ENCODE assay signal across 7 mouse cellular contexts in the genomic region with DNA sequence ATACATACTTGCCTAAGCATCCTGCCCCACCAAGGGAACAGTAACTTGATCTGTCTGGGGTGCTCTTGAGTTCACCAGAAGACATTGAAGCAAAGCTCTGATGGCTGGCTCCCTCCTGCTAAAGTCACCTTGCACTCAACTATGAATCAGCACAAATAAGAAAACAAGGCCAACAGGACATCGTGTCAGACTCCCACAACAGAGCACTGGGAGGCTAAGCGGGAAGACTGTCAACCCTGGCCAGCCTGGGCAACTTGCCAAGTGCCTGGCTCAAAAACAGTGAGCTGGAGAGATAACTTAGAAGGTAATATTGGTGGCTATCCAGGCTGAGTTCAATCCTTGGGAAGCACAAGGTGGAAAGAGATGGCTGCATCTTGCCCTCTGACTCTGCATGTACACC. TPM values are rescaled to one million over a fixed set of nuclear protein-coding genes. Genes with fewer than 3 reads are reported as not detected.
DNase-seq lines count a peak whose midpoint lies in the region; ATAC-seq and TF ChIP-seq lines count a peak whose summit lies in the region.

No protein-coding gene starts in this region.

- no peaks in the 10 kb centered on the region for H3K4me1 ChIP-seq in hindbrain, embryonic 16.5 days (ENCODE audit: control insufficient read depth, insufficient read depth, low read depth, low read length)

- ATAC-seq in hindbrain, embryonic 16.5 days = no peak

- no peak for TF ChIP-seq CTCF in layer of hippocampus, adult 2 months (conservative IDR thresholded peaks at IDR 0.05)

- 42% methylated on average over 2 of the region's 2 CpGs for WGBS in hindbrain, embryonic 16.5 days

- H3K9ac ChIP-seq in hindbrain, embryonic 16.5 days (ENCODE audit: low read depth, low read length) = no peak overlapping the region

- peak; percentile 25 for DNase-seq in right cerebral cortex, postnatal 4 days
- no peak for DNase-seq in right cerebral cortex, postnatal 36 days (ENCODE audit: low spot score in 2 of 2)
- DNase-seq in brain, adult 2 months (ENCODE audit: low read depth, low spot score) = peak; percentile 39
- DNase-seq in kidney, adult 8-10 months = peak; percentile 36 to 47
- DNase-seq in urinary bladder, postnatal 36 days (ENCODE audit: low spot score in 2 of 2) = peak; percentile 52 to 70
- no peak for DNase-seq in layer of hippocampus, adult 2 months (ENCODE audit: low spot score in 2 of 2)

- no peaks in the 10 kb centered on the region for H3K36me3 ChIP-seq in hindbrain, embryonic 16.5 days (ENCODE audit: control insufficient read depth, insufficient read depth, low read length)

- H3K4me3 ChIP-seq in hindbrain, embryonic 16.5 days (ENCODE audit: low read length) = no peak overlapping the region
- no peak overlapping the region for H3K4me3 ChIP-seq in layer of hippocampus, adult 2 months

- H3K9me3 ChIP-seq in hindbrain, embryonic 16.5 days (ENCODE audit: control insufficient read depth, low read length) = no peaks in the 10 kb centered on the region

- H3K27me3 ChIP-seq in hindbrain, embryonic 16.5 days (replicated peaks; ENCODE audit: control insufficient read depth, insufficient read depth, low read length) = no peaks in the 10 kb centered on the region

- H3K4me2 ChIP-seq in hindbrain, embryonic 16.5 days (ENCODE audit: low read length) = no peak overlapping the region

- H3K27ac ChIP-seq in hindbrain, embryonic 16.5 days (ENCODE audit: low read depth, low read length) = no peak overlapping the region
- H3K27ac ChIP-seq in layer of hippocampus, adult 2 months = no peak overlapping the region

RNA-seq across cellular contexts. Expression of a gene that starts 8.7 kb away (rescaled TPM):
- polyA plus RNA-seq in hindbrain, embryonic 16.5 days (2015; fragmentation: Nextera tagmentation; extraction: Ambion mirVana) = 1.2 and 1.4 TPM in 2 replicates
- total RNA-seq in layer of hippocampus, adult 2 months (2021) = under 1 TPM; 0.52 to 0.90 TPM

RNA-seq across cellular contexts. Expression of a gene that starts 8.7 kb away (rescaled TPM):
- 16.0 and 16.4 TPM in 2 replicates for polyA plus RNA-seq in hindbrain, embryonic 16.5 days (2015; fragmentation: Nextera tagmentation; extraction: Ambion mirVana)
- 10 to 100 TPM; 10.9 to 11.7 TPM for total RNA-seq in layer of hippocampus, adult 2 months (2021)

RNA-seq across cellular contexts. Expression of a gene that starts 13.7 kb away (rescaled TPM):
- 51.9 and 58.4 TPM in 2 replicates for polyA plus RNA-seq in hindbrain, embryonic 16.5 days (2015; fragmentation: Nextera tagmentation; extraction: Ambion mirVana)
- total RNA-seq in layer of hippocampus, adult 2 months (2021) = 10 to 100 TPM; 69.7 to 75.1 TPM

RNA-seq across cellular contexts. Expression of a gene that starts 40.1 kb away (rescaled TPM):
- polyA plus RNA-seq in hindbrain, embryonic 16.5 days (2015; fragmentation: Nextera tagmentation; extraction: Ambion mirVana) = 40.0 and 62.2 TPM in 2 replicates
- total RNA-seq in layer of hippocampus, adult 2 months (2021) = 10 to 100 TPM; 83.1 TPM

RNA-seq across cellular contexts. Expression of a gene that starts 57.5 kb away (rescaled TPM):
- polyA plus RNA-seq in hindbrain, embryonic 16.5 days (2015; fragmentation: Nextera tagmentation; extraction: Ambion mirVana) = 5.7 and 8.2 TPM in 2 replicates
- 10 to 100 TPM; 45.2 to 48.2 TPM for total RNA-seq in layer of hippocampus, adult 2 months (2021)

Comparison
In these comparisons a context has a peak if more than half of its experiments do, and no peak if none do; other contexts are left out.
1. DNase-seq: peak in right cerebral cortex, postnatal 4 days (single experiment), brain, adult 2 months (single experiment), kidney, adult 8-10 months (2 of 2) and urinary bladder, postnatal 36 days (2 of 2); none in right cerebral cortex, postnatal 36 days (0 of 2) and layer of hippocampus, adult 2 months (0 of 2).